Mouse (Mus musculus) hindbrain, embryonic 13.5 days (tissue): ENCODE results near the gene Mfsd4b1. TPM values are rescaled to one million over a fixed set of nuclear protein-coding genes. Genes with fewer than 3 reads are reported as not detected.

Experiments used
- ATAC-seq: fragments of 200-750 bp; cut with Nextera tagmentation; 2 replicates; pipeline ENCODE4 v1.8.0; 2017; ENCODE audit warnings: moderate TSS enrichment; ENCODE audit not compliant: low FRiP score
- H3K27ac ChIP-seq: fragments of 300-500 bp; sonication (generic); 2 replicates; pipeline ENCODE4 v1.5.1; 2015; ENCODE audit warnings: inconsistent platforms, mild to moderate bottlenecking, moderate library complexity
- H3K27me3 ChIP-seq: fragments of 300-500 bp; sonication (generic); 2 replicates; pipeline ENCODE4 v1.6.1; 2015; ENCODE audit warnings: mild to moderate bottlenecking, inconsistent platforms
- H3K36me3 ChIP-seq: fragments of 300-500 bp; sonication (generic); 2 replicates; pipeline ENCODE4 v1.6.1; 2015; ENCODE audit warnings: mild to moderate bottlenecking, inconsistent platforms
- H3K4me1 ChIP-seq: fragments of 300-500 bp; sonication (generic); replicated peaks from 2 replicates; pipeline ENCODE4 v1.6.1; 2015; ENCODE audit warnings: inconsistent platforms
- H3K4me2 ChIP-seq: fragments of 300-500 bp; sonication (generic); 2 replicates; pipeline ENCODE4 v1.6.1; 2015; ENCODE audit warnings: inconsistent platforms, mild to moderate bottlenecking, moderate library complexity
- H3K4me3 ChIP-seq: fragments of 300-500 bp; sonication (generic); 2 replicates; pipeline ENCODE4 v1.5.1; 2015; ENCODE audit warnings: mild to moderate bottlenecking, inconsistent platforms
- H3K9ac ChIP-seq: fragments of 300-500 bp; sonication (generic); 2 replicates; pipeline ENCODE4 v1.6.1; 2015; ENCODE audit warnings: mild to moderate bottlenecking, inconsistent platforms
- H3K9me3 ChIP-seq: fragments of 300-500 bp; sonication (generic); 2 replicates; pipeline ENCODE4 v1.6.1; 2016; ENCODE audit warnings: inconsistent platforms
- WGBS: fragments of 180-500 bp; shearing (Covaris S2); methylation state at CpG from one replicate; pipeline ENCODE4 v1.1.7; 2015; 5-methylcytosine and 5-hydroxymethylcytosine counted together
- polyA plus RNA-seq: library from polyadenylated mRNA; unstranded; fragments of >200 nt; fragmentation: Nextera tagmentation; extraction: Ambion mirVana; gene quantifications from 2 replicates; pipeline ENCODE4 v1.2.1, GENCODE M21; 2015

Gene Mfsd4b1
- polyA plus RNA-seq, 1 experiment from 2014 or later = 0.14 TPM

GRCm38 (mm10) chr10:39955163-39955562, 69.9 kb downstream of the Mfsd4b1 start:
- no peaks in the 10 kb centered on the region for H3K36me3 ChIP-seq
- H3K4me1 ChIP-seq = peaks cover 8% of the 10 kb centered on the region
- H3K9me3 ChIP-seq = no peaks in the 10 kb centered on the region
- H3K27me3 ChIP-seq = peaks cover 4% of the 10 kb centered on the region; the same call in 1 of the 2 replicates
- H3K27ac ChIP-seq = no peak overlapping the region
- 85% methylated on average over 2 of the region's 2 CpGs for WGBS
- no peak overlapping the region for H3K4me2 ChIP-seq
- no peak overlapping the region for H3K4me3 ChIP-seq
- no peak overlapping the region for H3K9ac ChIP-seq
- no peak for ATAC-seq

Other genes with a start within 250 kb of the Mfsd4b1 start
- gene Mfsd4b4, start 126.0 kb downstream of the Mfsd4b1 start, polyA plus RNA-seq = 4.0 and 4.3 TPM in 2 replicates
- gene Mfsd4b2, start 98.3 kb downstream of the Mfsd4b1 start, polyA plus RNA-seq = not detected in 2 replicates
- gene Mfsd4b3, start 65.1 kb downstream of the Mfsd4b1 start, polyA plus RNA-seq = 0.10 and 0.16 TPM in 2 replicates
- 0.08 TPM in 1 of 2 replicates, not detected in the other for gene Mfsd4b5, start 38.6 kb downstream of the Mfsd4b1 start, polyA plus RNA-seq
- 6.4 and 12.8 TPM in 2 replicates for gene Slc16a10, start 117.0 kb upstream of the Mfsd4b1 start, polyA plus RNA-seq
- 72.6 and 81.7 TPM in 2 replicates for gene Rpf2, start 221.8 kb upstream of the Mfsd4b1 start, polyA plus RNA-seq
- 102 and 105 TPM in 2 replicates for gene Gtf3c6, start 232.8 kb upstream of the Mfsd4b1 start, polyA plus RNA-seq